Mouse (Mus musculus): ENCODE results near the gene Mios. TPM values are rescaled to one million over a fixed set of nuclear protein-coding genes. Genes with fewer than 3 reads are reported as not detected.

The Mios gene
- polyA plus RNA-seq, 1 experiment, result 3.8 TPM

DNA sequence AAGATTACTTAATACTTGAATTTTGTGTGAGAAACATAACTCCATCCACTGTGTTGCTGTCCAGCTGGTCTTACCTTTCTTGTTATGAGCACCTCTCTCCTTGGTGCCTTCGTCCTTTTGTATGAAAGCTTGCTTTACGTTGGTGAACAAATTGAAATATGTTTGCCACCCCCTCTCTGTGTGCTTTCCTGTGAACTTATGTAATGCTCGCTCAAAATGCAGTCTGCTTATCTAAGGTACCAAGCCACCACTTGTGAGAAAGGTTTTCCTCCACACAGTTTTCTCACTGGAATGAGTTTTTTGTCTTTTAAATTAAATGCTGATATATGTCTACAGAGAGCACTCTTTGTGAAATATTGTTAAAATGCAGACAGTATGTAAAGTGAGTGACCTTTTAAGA lies 19.6 kb downstream of the Mios start:
- TF ChIP-seq POLR2A (IDR thresholded peaks at IDR 0.05; ENCODE audit: low read depth, low read length) (no peak), CTCF (conservative IDR thresholded peaks at IDR 0.05; ENCODE audit: insufficient read depth, insufficient read length, low read depth, low read length) (no peak)
- H3K4me1 ChIP-seq (ENCODE audit: control insufficient read depth, insufficient read depth, low read length), result no peaks in the 10 kb centered on the region
- no peak for DNase-seq
- H3K27me3 ChIP-seq (replicated peaks; ENCODE audit: control insufficient read depth, insufficient read depth, low read length), result no peaks in the 10 kb centered on the region
- H3K36me3 ChIP-seq (ENCODE audit: control insufficient read depth, insufficient read depth, low read length), result no peaks in the 10 kb centered on the region; the same call in 1 of the 2 replicates
- no peak overlapping the region for H3K4me3 ChIP-seq (ENCODE audit: insufficient read depth, low read depth, low read length)
- no peak overlapping the region for H3K27ac ChIP-seq (ENCODE audit: insufficient read depth, low read depth, low read length)
- 90% methylated on average over 3 of the region's 3 CpGs for WGBS

DNA sequence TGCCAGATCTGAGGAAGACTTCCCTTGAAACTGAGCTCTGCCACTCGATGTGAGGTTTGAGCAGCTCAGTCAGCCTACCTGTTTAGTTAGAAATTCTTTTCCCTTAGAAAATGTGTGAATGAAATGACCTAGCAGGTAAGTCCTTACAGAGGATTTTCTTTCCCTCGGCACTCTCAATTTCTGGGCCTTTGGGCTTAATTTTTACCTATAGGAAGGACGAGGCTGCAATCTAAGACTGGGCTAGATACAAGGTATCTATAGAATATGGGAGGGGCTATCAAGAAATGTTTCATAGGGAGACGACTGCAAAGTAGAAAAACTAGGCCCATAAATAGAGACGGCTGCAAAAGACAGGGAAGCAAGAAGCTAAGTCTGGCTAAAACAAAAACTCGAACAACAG lies 49.3 kb downstream of the Mios start:
- H3K4me1 ChIP-seq (ENCODE audit: control insufficient read depth, insufficient read depth, low read length), result peaks cover 2% of the 10 kb centered on the region; the same call in 1 of the 2 replicates
- TF ChIP-seq CTCF (conservative IDR thresholded peaks at IDR 0.05; ENCODE audit: insufficient read depth, insufficient read length, low read depth, low read length) (no peak), POLR2A (IDR thresholded peaks at IDR 0.05; ENCODE audit: low read depth, low read length) (no peak)
- H3K27ac ChIP-seq (ENCODE audit: insufficient read depth, low read depth, low read length), result peak overlapping the region; percentile 54; the same call in 1 of the 2 replicates
- H3K27me3 ChIP-seq (replicated peaks; ENCODE audit: control insufficient read depth, insufficient read depth, low read length), result no peaks in the 10 kb centered on the region
- H3K4me3 ChIP-seq (ENCODE audit: insufficient read depth, low read depth, low read length), result peak overlapping the region; percentile 97; the same call in 1 of the 2 replicates
- peaks cover 2% of the 10 kb centered on the region for H3K36me3 ChIP-seq (ENCODE audit: control insufficient read depth, insufficient read depth, low read length)
- WGBS, result 3% methylated on average over 6 of the region's 6 CpGs
- no peak for DNase-seq

DNA sequence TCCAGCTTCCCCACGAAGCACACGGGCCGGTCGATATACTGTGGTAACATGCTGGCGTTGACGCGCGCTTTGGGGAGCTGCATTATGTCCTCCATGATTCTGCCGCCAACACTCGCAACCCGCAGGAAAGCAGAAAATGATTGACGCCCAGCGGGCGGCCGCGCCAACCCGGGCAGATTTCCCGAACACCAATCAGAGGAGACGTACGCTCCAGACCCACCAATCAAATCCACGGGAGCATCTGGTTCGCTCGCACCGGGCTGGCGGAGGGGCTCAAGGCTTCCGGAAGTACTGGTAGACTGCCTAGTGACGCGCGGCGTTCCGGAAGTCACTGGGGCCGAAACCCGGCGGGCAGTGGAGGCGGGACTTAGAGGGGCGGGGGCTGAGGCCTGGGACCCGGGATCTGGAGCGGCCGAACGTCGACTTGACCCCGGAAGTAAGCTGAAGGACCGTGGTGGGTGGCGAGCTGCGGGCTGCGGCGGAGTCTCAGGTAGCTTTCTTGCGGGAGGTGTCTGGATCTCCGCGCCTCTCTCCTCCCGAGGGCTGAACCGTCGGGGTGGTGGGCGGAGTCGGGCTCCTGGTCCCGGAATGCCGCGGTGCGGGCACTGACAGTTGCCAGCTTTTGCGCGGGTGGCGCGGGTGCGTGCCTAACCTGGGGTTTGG lies 50.1 kb downstream of the Mios start, which contains the start of the genes Rpa3, Umad1 and Gm45062:
TSS of gene Rpa3 (minus strand) at position 170 of the 663 bp plus-strand sequence.
TSS of gene Umad1 (plus strand) at position 285 of the 663 bp plus-strand sequence.
TSS of gene Gm45062 (plus strand) at position 447 of the 663 bp plus-strand sequence.
- H3K27me3 ChIP-seq (replicated peaks; ENCODE audit: control insufficient read depth, insufficient read depth, low read length), result no peaks in the 10 kb centered on the region
- peak within 1 kb of the TSS; percentile 78 for H3K27ac ChIP-seq (ENCODE audit: insufficient read depth, low read depth, low read length)
- peak within 1 kb of the TSS; percentile 97 for H3K4me3 ChIP-seq (ENCODE audit: insufficient read depth, low read depth, low read length)
- no peak for TF ChIP-seq CTCF (conservative IDR thresholded peaks at IDR 0.05; ENCODE audit: insufficient read depth, insufficient read length, low read depth, low read length)
- peak; percentile 56 for TF ChIP-seq POLR2A (IDR thresholded peaks at IDR 0.05; ENCODE audit: low read depth, low read length)
- DNase-seq, result peak; percentile 99
- H3K4me1 ChIP-seq (ENCODE audit: control insufficient read depth, insufficient read depth, low read length), result peaks cover 2% of the 10 kb centered on the region; the same call in 1 of the 2 replicates
- no peaks in the 10 kb centered on the region; the same call in 1 of the 2 replicates for H3K36me3 ChIP-seq (ENCODE audit: control insufficient read depth, insufficient read depth, low read length)
- under 1% methylated on average over 64 of the region's 64 CpGs for WGBS

DNA sequence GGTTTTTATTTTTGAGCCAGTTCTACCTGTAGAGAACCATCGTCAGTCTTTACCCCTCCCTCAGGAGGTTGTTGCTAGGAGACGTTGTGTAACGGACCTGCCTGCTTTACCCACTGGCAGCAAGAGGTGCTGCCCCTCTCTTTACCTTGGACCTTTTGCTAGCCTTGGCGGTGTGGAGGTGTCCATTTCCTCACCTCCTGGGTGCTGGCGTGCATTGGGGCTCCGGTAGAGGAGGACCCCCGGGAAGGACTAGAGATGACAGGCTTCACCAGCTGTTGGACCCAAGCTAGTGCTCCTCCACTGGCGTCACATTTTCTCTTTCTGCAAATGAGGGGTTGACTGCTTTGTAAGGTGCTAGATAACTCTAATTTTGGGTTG lies 50.6 kb downstream of the Mios start:
- no peak for DNase-seq
- no peaks in the 10 kb centered on the region for H3K36me3 ChIP-seq (ENCODE audit: control insufficient read depth, insufficient read depth, low read length)
- peak overlapping the region; percentile 78 for H3K27ac ChIP-seq (ENCODE audit: insufficient read depth, low read depth, low read length)
- H3K4me3 ChIP-seq (ENCODE audit: insufficient read depth, low read depth, low read length), result peak overlapping the region; percentile 75
- WGBS, result under 1% methylated on average over 8 of the region's 8 CpGs
- no peak for TF ChIP-seq POLR2A (IDR thresholded peaks at IDR 0.05; ENCODE audit: low read depth, low read length)
- no peaks in the 10 kb centered on the region for H3K27me3 ChIP-seq (replicated peaks; ENCODE audit: control insufficient read depth, insufficient read depth, low read length)
- peaks cover 2% of the 10 kb centered on the region; the same call in 1 of the 2 replicates for H3K4me1 ChIP-seq (ENCODE audit: control insufficient read depth, insufficient read depth, low read length)

DNA sequence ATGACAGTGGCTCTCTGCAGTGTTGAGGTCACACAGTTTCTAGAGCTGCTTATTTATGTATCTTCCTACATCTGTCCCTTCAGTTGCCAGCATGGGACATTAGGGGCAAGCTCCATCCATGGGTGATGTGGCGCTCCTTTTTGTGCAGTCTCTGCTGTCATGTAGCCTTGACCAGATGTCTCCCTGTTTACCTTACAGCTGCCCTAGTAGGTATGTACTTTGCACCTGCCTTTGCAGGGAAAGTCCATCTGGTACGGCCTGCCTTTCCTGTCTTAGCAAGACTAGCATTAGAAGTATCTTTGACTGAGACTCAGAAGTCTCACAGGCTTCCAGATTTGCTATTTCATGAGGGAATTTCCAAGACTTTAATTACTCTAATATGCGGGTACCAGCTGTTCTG lies 62.0 kb downstream of the Mios start:
- peak; percentile 8 for DNase-seq
- Histone ChIP-seq H3K27me3 (replicated peaks; ENCODE audit: control insufficient read depth, insufficient read depth, low read length) (no peaks in the 10 kb centered on the region), H3K4me3 (ENCODE audit: insufficient read depth, low read depth, low read length) (no peak overlapping the region), H3K27ac (ENCODE audit: insufficient read depth, low read depth, low read length) (no peak overlapping the region), H3K4me1 (ENCODE audit: control insufficient read depth, insufficient read depth, low read length) (peaks cover 3% of the 10 kb centered on the region; the same call in 1 of the 2 replicates), H3K36me3 (ENCODE audit: control insufficient read depth, insufficient read depth, low read length) (no peaks in the 10 kb centered on the region)
- 80% methylated on average over 3 of the region's 3 CpGs for WGBS
- TF ChIP-seq POLR2A (IDR thresholded peaks at IDR 0.05; ENCODE audit: low read depth, low read length) (no peak), CTCF (conservative IDR thresholded peaks at IDR 0.05; ENCODE audit: insufficient read depth, insufficient read length, low read depth, low read length) (no peak)

DNA sequence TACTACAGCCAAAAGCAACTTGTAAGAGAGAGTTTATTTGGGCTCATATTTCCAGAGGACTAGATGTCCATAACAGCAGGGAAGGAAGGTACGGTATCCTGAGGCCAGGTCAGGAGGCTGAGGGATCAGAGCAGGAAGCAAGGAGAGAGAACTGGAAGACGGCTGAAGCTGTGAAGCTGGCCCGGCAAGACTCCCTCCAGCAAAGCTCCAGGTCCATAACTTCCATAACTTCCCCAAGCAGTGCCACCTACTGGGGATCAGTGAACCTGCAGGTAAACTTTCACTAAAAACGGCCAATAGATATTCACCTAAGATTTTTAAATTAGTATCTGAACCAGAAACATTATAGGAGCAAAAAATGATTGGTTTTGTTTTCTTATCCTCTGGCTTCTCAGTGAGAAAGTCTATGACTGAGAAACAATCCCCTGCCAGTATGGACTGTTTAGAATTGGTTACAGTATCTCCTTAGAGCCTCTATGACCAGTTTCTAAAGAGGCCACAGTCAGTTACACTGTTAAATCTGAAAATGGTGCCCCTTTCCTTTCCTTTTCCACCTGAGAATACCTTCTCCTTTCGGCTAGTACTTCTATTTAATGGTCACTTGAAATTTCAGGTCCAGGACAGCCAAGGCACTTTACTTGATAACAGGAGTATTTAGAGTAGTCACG lies 65.5 kb downstream of the Mios start:
- peak; percentile 62 for TF ChIP-seq CTCF (conservative IDR thresholded peaks at IDR 0.05; ENCODE audit: insufficient read depth, insufficient read length, low read depth, low read length)
- TF ChIP-seq POLR2A (IDR thresholded peaks at IDR 0.05; ENCODE audit: low read depth, low read length), result no peak
- peak; percentile 65 for DNase-seq
- Histone ChIP-seq H3K4me1 (ENCODE audit: control insufficient read depth, insufficient read depth, low read length) (no peaks in the 10 kb centered on the region; the same call in 1 of the 2 replicates), H3K27me3 (replicated peaks; ENCODE audit: control insufficient read depth, insufficient read depth, low read length) (no peaks in the 10 kb centered on the region), H3K36me3 (ENCODE audit: control insufficient read depth, insufficient read depth, low read length) (no peaks in the 10 kb centered on the region), H3K4me3 (ENCODE audit: insufficient read depth, low read depth, low read length) (no peak overlapping the region), H3K27ac (ENCODE audit: insufficient read depth, low read depth, low read length) (no peak overlapping the region)
- WGBS, result 27% methylated on average over 6 of the region's 6 CpGs

DNA sequence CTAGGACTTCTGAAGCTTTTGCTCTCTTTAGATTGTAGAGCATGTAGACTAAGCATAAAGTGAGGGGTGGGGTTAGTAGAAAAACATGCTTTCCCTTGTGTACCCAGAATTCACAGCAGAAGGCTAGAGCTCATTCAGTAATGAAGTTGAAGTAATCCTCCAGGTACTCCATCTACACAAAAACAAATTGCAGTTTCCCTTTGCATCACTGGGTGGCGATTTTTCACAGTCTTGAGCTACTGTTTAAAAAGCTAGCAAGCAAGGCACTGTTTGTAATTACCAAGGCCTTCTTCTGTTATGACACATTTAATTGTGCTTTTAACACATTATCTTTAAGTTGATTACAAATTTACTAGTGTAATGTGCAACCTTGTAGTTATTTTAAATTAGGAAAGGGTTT lies 66.1 kb downstream of the Mios start:
- Histone ChIP-seq H3K36me3 (ENCODE audit: control insufficient read depth, insufficient read depth, low read length) (no peaks in the 10 kb centered on the region), H3K27ac (ENCODE audit: insufficient read depth, low read depth, low read length) (no peak overlapping the region), H3K4me3 (ENCODE audit: insufficient read depth, low read depth, low read length) (no peak overlapping the region), H3K4me1 (ENCODE audit: control insufficient read depth, insufficient read depth, low read length) (no peaks in the 10 kb centered on the region), H3K27me3 (replicated peaks; ENCODE audit: control insufficient read depth, insufficient read depth, low read length) (no peaks in the 10 kb centered on the region)
- WGBS, result 5% methylated on average over 1 of the region's 1 CpGs
- TF ChIP-seq CTCF (conservative IDR thresholded peaks at IDR 0.05; ENCODE audit: insufficient read depth, insufficient read length, low read depth, low read length) (0 out of 2 replicates have a peak, but pooled peaks have one; percentile 1), POLR2A (IDR thresholded peaks at IDR 0.05; ENCODE audit: low read depth, low read length) (no peak)
- DNase-seq, result peak; percentile 79
